Mouse (Mus musculus): ENCODE results near the gene Fbf1. TPM values are rescaled to one million over a fixed set of nuclear protein-coding genes. Genes with fewer than 3 reads are reported as not detected.
"Not testable (repeated sequence)": the region's sequence is repeated elsewhere in the genome, so short reads cannot be mapped to it uniquely, and the experiment has no call there.

Fbf1 gene
- total and polyA plus RNA-seq, 3 experiments = 11.8 to 15.0 (median 14.8) TPM

GRCm38 (mm10) chr11:116096213-116097108 is 71.5 kb downstream of the Fbf1 start:
- DNase-seq = no peak
- WGBS = 70% methylated on average over 5 of the region's 5 CpGs
- Histone ChIP-seq H3K4me3 (no peak overlapping the region), H3K79me2 (replicated peaks; ENCODE audit: control insufficient read depth, insufficient read depth, low read length) (no peaks in the 10 kb centered on the region), H3K4me1 (ENCODE audit: control insufficient read depth, insufficient read depth, low read length) (peaks cover 33% of the 10 kb centered on the region), H3K36me3 (ENCODE audit: control insufficient read depth, insufficient read depth, low read length) (peaks cover 17% of the 10 kb centered on the region), H3K9ac (ENCODE audit: low read depth, low read length) (no peak overlapping the region), H3K27me3 (ENCODE audit: control insufficient read depth, insufficient read depth, low read length) (no peaks in the 10 kb centered on the region), H3K27ac (peak overlapping the region; percentile 59)
- TF ChIP-seq CTCF (IDR thresholded peaks at IDR 0.05) (peak; percentile 70), POLR2A (IDR thresholded peaks at IDR 0.05; ENCODE audit: insufficient read depth, low read depth, low read length) (no peak)
- intact Hi-C loops (cut with DNase I) = no loop called here

- no peaks in the 10 kb centered on the region for H3K27me3 ChIP-seq (ENCODE audit: control insufficient read depth, insufficient read depth, low read length)
- WGBS = 5% methylated on average over 3 of the region's 3 CpGs
- DNase-seq = peak; percentile 77 to 78
- no peaks in the 10 kb centered on the region for H3K79me2 ChIP-seq (replicated peaks; ENCODE audit: control insufficient read depth, insufficient read depth, low read length)
- H3K9ac ChIP-seq (ENCODE audit: low read depth, low read length) = no peak overlapping the region
- TF ChIP-seq EP300 (IDR thresholded peaks at IDR 0.05; ENCODE audit: insufficient read depth, low read depth, low read length) = 0 out of 2 replicates have a peak, but pooled peaks have one; percentile 37
- TF ChIP-seq POLR2A (IDR thresholded peaks at IDR 0.05; ENCODE audit: insufficient read depth, low read depth, low read length) = no peak
- H3K4me1 ChIP-seq (ENCODE audit: control insufficient read depth, insufficient read depth, low read length) = peaks cover 25% of the 10 kb centered on the region
- peak overlapping the region; percentile 60 for H3K27ac ChIP-seq
- peaks cover 9% of the 10 kb centered on the region for H3K36me3 ChIP-seq (ENCODE audit: control insufficient read depth, insufficient read depth, low read length)
- H3K4me3 ChIP-seq = no peak overlapping the region
- intact Hi-C loops (cut with DNase I) = loop anchor here (2.0 kb wide), 1 partner anchor 15 kb away; no protein-coding TSS in a partner anchor
Observed at GRCm38 (mm10) chr11:116095573-116095972, 72.4 kb downstream of the Fbf1 start.

- peak; percentile 23; the same call in 1 of the 2 replicates for TF ChIP-seq POLR2A (IDR thresholded peaks at IDR 0.05; ENCODE audit: insufficient read depth, low read depth, low read length)
- no peak for TF ChIP-seq CTCF (IDR thresholded peaks at IDR 0.05)
- TF ChIP-seq EP300 (IDR thresholded peaks at IDR 0.05; ENCODE audit: insufficient read depth, low read depth, low read length) = no peak
- no peaks in the 10 kb centered on the region for H3K79me2 ChIP-seq (replicated peaks; ENCODE audit: control insufficient read depth, insufficient read depth, low read length)
- intact Hi-C loops (cut with DNase I) = loop anchor here (2.0 kb wide), 1 partner anchor 17 kb away; no protein-coding TSS in a partner anchor
- H3K36me3 ChIP-seq (ENCODE audit: control insufficient read depth, insufficient read depth, low read length) = peaks cover 2% of the 10 kb centered on the region; the same call in 1 of the 2 replicates
- H3K4me1 ChIP-seq (ENCODE audit: control insufficient read depth, insufficient read depth, low read length) = peaks cover 14% of the 10 kb centered on the region
- H3K27ac ChIP-seq = peak overlapping the region; percentile 90
- peak in 1 of 2 experiments; percentile 54 for DNase-seq
- H3K27me3 ChIP-seq (ENCODE audit: control insufficient read depth, insufficient read depth, low read length) = no peaks in the 10 kb centered on the region
- no peak overlapping the region for H3K4me3 ChIP-seq
- WGBS = 22% methylated on average over 16 of the region's 16 CpGs
- peak overlapping the region; percentile 63 for H3K9ac ChIP-seq (ENCODE audit: low read depth, low read length)
Observed at GRCm38 (mm10) chr11:116093771-116094565, 74.0 kb downstream of the Fbf1 start.

- WGBS = 80% methylated on average over 6 of the region's 6 CpGs
- H3K27me3 ChIP-seq (ENCODE audit: control insufficient read depth, insufficient read depth, low read length); H3K9ac ChIP-seq (ENCODE audit: low read depth, low read length); H3K36me3 ChIP-seq (ENCODE audit: control insufficient read depth, insufficient read depth, low read length); H3K4me3 ChIP-seq; H3K4me1 ChIP-seq (ENCODE audit: control insufficient read depth, insufficient read depth, low read length); H3K79me2 ChIP-seq (replicated peaks; ENCODE audit: control insufficient read depth, insufficient read depth, low read length); intact Hi-C loops (cut with DNase I); DNase-seq: not testable (repeated sequence)
- H3K27ac ChIP-seq = peak overlapping the region; percentile 90; the same call in 1 of the 2 replicates
Observed at GRCm38 (mm10) chr11:116092959-116093358, 75.0 kb downstream of the Fbf1 start.

Other genes starting within 250 kb of the Fbf1 start
- gene Sap30bp, start 234.9 kb downstream of the Fbf1 start, total RNA-seq (2021) = 10 to 100 TPM; 16.4 to 18.1 TPM
- 9.1 and 10.8 TPM in 2 replicates for gene Sap30bp, start 234.9 kb downstream of the Fbf1 start, polyA plus RNA-seq (2012; rRNA removed)
- 1 to 10 TPM; 6.8 to 7.4 TPM for gene Recql5, start 234.7 kb downstream of the Fbf1 start, total RNA-seq (2021)
- 10.2 and 12.2 TPM in 2 replicates for gene Recql5, start 234.7 kb downstream of the Fbf1 start, polyA plus RNA-seq (2012; rRNA removed)
- 1 to 10 TPM; 2.6 to 2.9 TPM for gene Itgb4, start 193.5 kb downstream of the Fbf1 start, total RNA-seq (2021)
- gene Itgb4, start 193.5 kb downstream of the Fbf1 start, polyA plus RNA-seq (2012; rRNA removed) = 1.9 and 3.1 TPM in 2 replicates
- 10 to 100 TPM; 14.5 to 14.7 TPM for gene Galk1, start 155.4 kb downstream of the Fbf1 start, total RNA-seq (2021)
- 14.6 and 16.4 TPM in 2 replicates for gene Galk1, start 155.4 kb downstream of the Fbf1 start, polyA plus RNA-seq (2012; rRNA removed)
- 100 to 1,000 TPM; 105 to 128 TPM for gene H3f3b, start 140.2 kb downstream of the Fbf1 start, total RNA-seq (2021)
- 67.5 and 82.1 TPM in 2 replicates for gene H3f3b, start 140.2 kb downstream of the Fbf1 start, polyA plus RNA-seq (2012; rRNA removed)
- 1 to 10 TPM; 7.1 to 7.9 TPM for gene Unk, start 137.8 kb downstream of the Fbf1 start, total RNA-seq (2021)
- gene Unk, start 137.8 kb downstream of the Fbf1 start, polyA plus RNA-seq (2012; rRNA removed) = 16.5 and 20.4 TPM in 2 replicates
- 1 to 10 TPM in 1 of 2 experiments, under 1 TPM in 1; 0.55 to 1.5 TPM for gene Unc13d, start 90.2 kb downstream of the Fbf1 start, total RNA-seq (2021)
- 1.1 and 1.7 TPM in 2 replicates for gene Unc13d, start 90.2 kb downstream of the Fbf1 start, polyA plus RNA-seq (2012; rRNA removed)
- gene Wbp2, start 81.2 kb downstream of the Fbf1 start, total RNA-seq (2021) = 100 to 1,000 TPM in 1 of 2 experiments, 10 to 100 TPM in 1; 91.0 to 108 TPM
- 151 and 176 TPM in 2 replicates for gene Wbp2, start 81.2 kb downstream of the Fbf1 start, polyA plus RNA-seq (2012; rRNA removed)
- 10 to 100 TPM; 23.1 to 28.2 TPM for gene Trim47, start 41.0 kb downstream of the Fbf1 start, total RNA-seq (2021)
- 23.7 and 29.5 TPM in 2 replicates for gene Trim47, start 41.0 kb downstream of the Fbf1 start, polyA plus RNA-seq (2012; rRNA removed)
- gene Trim65, start 37.0 kb downstream of the Fbf1 start, total RNA-seq (2021) = 1 to 10 TPM; 6.1 to 8.6 TPM
- 8.8 and 10.8 TPM in 2 replicates for gene Trim65, start 37.0 kb downstream of the Fbf1 start, polyA plus RNA-seq (2012; rRNA removed)
- 10 to 100 TPM; 56.8 to 59.7 TPM for gene Mrpl38, start 29.3 kb downstream of the Fbf1 start, total RNA-seq (2021)
- gene Mrpl38, start 29.3 kb downstream of the Fbf1 start, polyA plus RNA-seq (2012; rRNA removed) = 42.1 and 55.5 TPM in 2 replicates
- gene Ten1, start 30.7 kb upstream of the Fbf1 start, total RNA-seq (2021) = 10 to 100 TPM in 1 of 2 experiments, 1 to 10 TPM in 1; 9.1 to 12.8 TPM
- 10.2 and 17.0 TPM in 2 replicates for gene Ten1, start 30.7 kb upstream of the Fbf1 start, polyA plus RNA-seq (2012; rRNA removed)
- 100 to 1,000 TPM; 159 to 195 TPM for gene Acox1, start 30.9 kb upstream of the Fbf1 start, total RNA-seq (2021)
- gene Acox1, start 30.9 kb upstream of the Fbf1 start, polyA plus RNA-seq (2012; rRNA removed) = 134 and 205 TPM in 2 replicates
- gene Evpl, start 69.9 kb upstream of the Fbf1 start, total RNA-seq (2021) = under 1 TPM; 0.39 to 0.50 TPM
- 0.15 and 0.29 TPM in 2 replicates for gene Evpl, start 69.9 kb upstream of the Fbf1 start, polyA plus RNA-seq (2012; rRNA removed)
- 10 to 100 TPM; 61.5 to 71.2 TPM for gene Srp68, start 106.1 kb upstream of the Fbf1 start, total RNA-seq (2021)
- 40.0 and 50.7 TPM in 2 replicates for gene Srp68, start 106.1 kb upstream of the Fbf1 start, polyA plus RNA-seq (2012; rRNA removed)
- gene Galr2, start 112.8 kb upstream of the Fbf1 start, total RNA-seq (2021) = not detected
- 0.18 and 0.32 TPM in 2 replicates for gene Galr2, start 112.8 kb upstream of the Fbf1 start, polyA plus RNA-seq (2012; rRNA removed)
- 10 to 100 TPM; 43.7 to 44.0 TPM for gene Exoc7, start 139.1 kb upstream of the Fbf1 start, total RNA-seq (2021)
- gene Exoc7, start 139.1 kb upstream of the Fbf1 start, polyA plus RNA-seq (2012; rRNA removed) = 28.0 and 29.7 TPM in 2 replicates
- not detected for gene Foxj1, start 167.2 kb upstream of the Fbf1 start, total RNA-seq (2021)
- 5.1 TPM in 1 of 2 replicates, not detected in the other for gene Foxj1, start 167.2 kb upstream of the Fbf1 start, polyA plus RNA-seq (2012; rRNA removed)
- 1 to 10 TPM; 6.0 to 7.2 TPM for gene Rnf157, start 244.9 kb upstream of the Fbf1 start, total RNA-seq (2021)
- gene Rnf157, start 244.9 kb upstream of the Fbf1 start, polyA plus RNA-seq (2012; rRNA removed) = 3.0 and 5.7 TPM in 2 replicates

All from heart, adult 2 months (tissue).